Mouse (Mus musculus) erythroblast, embryonic 14.5 days (primary cell): ENCODE data around the gene Slc18a2.

Experiments
- GATA1 ChIP-seq: IDR thresholded peaks from 2 replicates; pipeline ENCODE4 v1.6.1; 2012; ENCODE audit warnings: low read length, inconsistent platforms, mixed read lengths
- TAL1 ChIP-seq: IDR thresholded peaks from 3 replicates; pipeline ENCODE4 v1.6.1; 2012; ENCODE audit warnings: low read length, inconsistent platforms, mixed read lengths

- TF ChIP-seq GATA1 (no peak), TAL1 (no peak)
These were observed 15.7 kb downstream of the Slc18a2 start for GRCm38 (mm10) chr19:59276354-59276753.
